Mouse (Mus musculus): ENCODE measurements around the gene Opcml. TPM values are rescaled to one million over a fixed set of nuclear protein-coding genes. Genes with fewer than 3 reads are reported as not detected.

The Opcml gene
- total RNA-seq, 1 experiment, result 0.49 TPM

DNA sequence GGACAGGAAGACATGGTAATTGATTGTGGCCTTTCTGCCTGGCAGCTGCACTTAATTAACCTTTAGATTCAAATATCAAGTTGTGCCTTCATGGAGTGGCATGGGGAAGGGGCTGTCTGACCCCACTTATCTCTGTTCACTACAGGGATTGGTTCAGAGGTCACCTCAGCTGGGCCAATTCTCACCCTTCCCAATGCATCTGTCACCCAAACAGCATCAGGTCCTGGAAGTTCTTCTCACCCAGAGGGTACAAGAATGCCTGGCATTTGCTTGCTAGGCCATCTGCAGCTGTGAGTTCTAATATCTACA lies 516.5 kb downstream of the Opcml start:
- no peak overlapping the region for H3K27ac ChIP-seq (ENCODE audit: insufficient read depth, low read depth, low read length, poor library complexity, severe bottlenecking)
- H3K4me1 ChIP-seq (ENCODE audit: control insufficient read depth in 2 of 2, insufficient read depth in 2 of 2, low read length in 2 of 2, poor library complexity in 1 of 2), result no peaks in the 10 kb centered on the region
- H3K9me3 ChIP-seq (ENCODE audit: control insufficient read depth, insufficient read depth, low read depth, low read length), result no peaks in the 10 kb centered on the region
- H3K36me3 ChIP-seq (ENCODE audit: control insufficient read depth, insufficient read depth, low read length, poor library complexity, severe bottlenecking), result no peaks in the 10 kb centered on the region
- no peak for DNase-seq (ENCODE audit: low read depth, low spot score)
- H3K9ac ChIP-seq (ENCODE audit: insufficient read depth, low read depth, low read length, poor library complexity, severe bottlenecking), result no peak overlapping the region
- in situ Hi-C loops (cut with MboI; ENCODE audit: low sequenced_read_pairs in 2 of 2, unreplicated experiment in 2 of 2), result no loop called here
- no peak for TF ChIP-seq MAFK (IDR thresholded peaks at IDR 0.05; ENCODE audit: insufficient read depth, low read depth, low read length)
- no peak for TF ChIP-seq ZNF384 (IDR thresholded peaks at IDR 0.05; ENCODE audit: low read depth, low read length)
- no peak for TF ChIP-seq ZC3H11A (IDR thresholded peaks at IDR 0.05; ENCODE audit: borderline replicate concordance, low read depth, low read length)
- TF ChIP-seq HCFC1 (IDR thresholded peaks at IDR 0.05; ENCODE audit: borderline replicate concordance, insufficient read depth, low read length), result no peak
- no peak for TF ChIP-seq CHD2 (IDR thresholded peaks at IDR 0.05; ENCODE audit: low read depth, low read length)
- H3K4me3 ChIP-seq (ENCODE audit: insufficient read depth in 1 of 2, low read depth in 1 of 2, low read length in 2 of 2, poor library complexity in 1 of 2, severe bottlenecking in 1 of 2), result no peak overlapping the region

DNA sequence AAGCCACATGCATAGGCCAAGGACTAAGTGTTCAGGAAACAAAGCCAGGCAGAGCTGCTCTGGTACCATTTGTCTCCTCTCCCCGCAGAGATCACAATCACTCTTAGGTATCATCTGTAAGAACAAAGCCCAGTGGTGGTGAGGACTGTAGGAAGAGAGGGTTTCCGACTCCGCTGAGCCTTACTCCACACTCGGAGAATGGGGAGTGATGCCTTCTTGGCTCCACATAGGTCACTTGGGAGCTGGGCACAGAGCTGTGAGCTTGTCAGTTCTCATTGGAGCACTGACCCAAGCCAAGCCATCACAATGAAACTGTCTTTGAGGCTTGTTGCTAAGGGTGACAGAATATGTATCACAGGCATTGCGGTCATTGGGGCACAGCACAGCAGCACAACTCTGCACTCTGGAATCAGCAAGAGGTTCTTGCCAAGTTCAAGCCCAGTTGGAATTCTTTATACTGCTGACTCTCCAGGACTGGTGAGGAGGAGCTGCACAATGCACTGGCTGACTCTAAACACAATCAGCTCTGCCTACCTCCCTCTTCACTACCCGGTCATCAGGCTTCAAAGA lies 517.0 kb downstream of the Opcml start:
- Histone ChIP-seq H3K27ac (ENCODE audit: insufficient read depth, low read depth, low read length, poor library complexity, severe bottlenecking) (no peak overlapping the region), H3K4me3 (ENCODE audit: insufficient read depth in 1 of 2, low read depth in 1 of 2, low read length in 2 of 2, poor library complexity in 1 of 2, severe bottlenecking in 1 of 2) (no peak overlapping the region), H3K4me1 (ENCODE audit: control insufficient read depth in 2 of 2, insufficient read depth in 2 of 2, low read length in 2 of 2, poor library complexity in 1 of 2) (no peaks in the 10 kb centered on the region), H3K36me3 (ENCODE audit: control insufficient read depth, insufficient read depth, low read length, poor library complexity, severe bottlenecking) (no peaks in the 10 kb centered on the region), H3K9me3 (ENCODE audit: control insufficient read depth, insufficient read depth, low read depth, low read length) (no peaks in the 10 kb centered on the region), H3K9ac (ENCODE audit: insufficient read depth, low read depth, low read length, poor library complexity, severe bottlenecking) (no peak overlapping the region)
- in situ Hi-C loops (cut with MboI; ENCODE audit: low sequenced_read_pairs in 2 of 2, unreplicated experiment in 2 of 2), result no loop called here
- no peak for DNase-seq (ENCODE audit: low read depth, low spot score)
- TF ChIP-seq CHD2 (IDR thresholded peaks at IDR 0.05; ENCODE audit: low read depth, low read length) (no peak), HCFC1 (IDR thresholded peaks at IDR 0.05; ENCODE audit: borderline replicate concordance, insufficient read depth, low read length) (no peak), MAFK (IDR thresholded peaks at IDR 0.05; ENCODE audit: insufficient read depth, low read depth, low read length) (no peak), ZNF384 (IDR thresholded peaks at IDR 0.05; ENCODE audit: low read depth, low read length) (no peak), ZC3H11A (IDR thresholded peaks at IDR 0.05; ENCODE audit: borderline replicate concordance, low read depth, low read length) (no peak)

DNA sequence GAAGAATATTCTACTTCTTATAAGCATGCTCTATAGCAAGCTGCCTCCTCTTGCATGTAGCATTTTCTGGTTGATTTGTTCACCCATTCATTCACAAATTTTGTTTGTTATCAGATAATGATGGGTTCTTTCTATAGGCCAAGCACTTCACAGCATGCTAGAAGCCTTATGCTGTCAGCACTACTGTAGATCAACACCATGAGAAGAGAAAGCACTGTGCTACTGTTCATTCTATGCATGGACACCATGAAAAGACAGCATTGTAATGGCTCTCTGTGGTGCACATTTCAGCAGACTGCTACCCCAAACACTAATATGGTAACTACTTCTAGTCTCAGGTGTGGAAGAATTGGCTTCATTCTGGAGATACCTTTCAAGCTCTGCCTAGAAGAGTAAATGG lies 527.3 kb downstream of the Opcml start:
- Histone ChIP-seq H3K4me3 (ENCODE audit: insufficient read depth in 1 of 2, low read depth in 1 of 2, low read length in 2 of 2, poor library complexity in 1 of 2, severe bottlenecking in 1 of 2) (no peak overlapping the region), H3K36me3 (ENCODE audit: control insufficient read depth, insufficient read depth, low read length, poor library complexity, severe bottlenecking) (no peaks in the 10 kb centered on the region), H3K9ac (ENCODE audit: insufficient read depth, low read depth, low read length, poor library complexity, severe bottlenecking) (no peak overlapping the region), H3K9me3 (ENCODE audit: control insufficient read depth, insufficient read depth, low read depth, low read length) (no peaks in the 10 kb centered on the region), H3K27ac (ENCODE audit: insufficient read depth, low read depth, low read length, poor library complexity, severe bottlenecking) (no peak overlapping the region), H3K4me1 (ENCODE audit: control insufficient read depth in 2 of 2, insufficient read depth in 2 of 2, low read length in 2 of 2, poor library complexity in 1 of 2) (no peaks in the 10 kb centered on the region)
- in situ Hi-C loops (cut with MboI; ENCODE audit: low sequenced_read_pairs in 2 of 2, unreplicated experiment in 2 of 2), result no loop called here
- DNase-seq (ENCODE audit: low read depth, low spot score), result no peak
- no peak for TF ChIP-seq ZC3H11A (IDR thresholded peaks at IDR 0.05; ENCODE audit: borderline replicate concordance, low read depth, low read length)
- no peak for TF ChIP-seq HCFC1 (IDR thresholded peaks at IDR 0.05; ENCODE audit: borderline replicate concordance, insufficient read depth, low read length)
- no peak for TF ChIP-seq CHD2 (IDR thresholded peaks at IDR 0.05; ENCODE audit: low read depth, low read length)
- no peak for TF ChIP-seq MAFK (IDR thresholded peaks at IDR 0.05; ENCODE audit: insufficient read depth, low read depth, low read length)
- TF ChIP-seq ZNF384 (IDR thresholded peaks at IDR 0.05; ENCODE audit: low read depth, low read length), result no peak

DNA sequence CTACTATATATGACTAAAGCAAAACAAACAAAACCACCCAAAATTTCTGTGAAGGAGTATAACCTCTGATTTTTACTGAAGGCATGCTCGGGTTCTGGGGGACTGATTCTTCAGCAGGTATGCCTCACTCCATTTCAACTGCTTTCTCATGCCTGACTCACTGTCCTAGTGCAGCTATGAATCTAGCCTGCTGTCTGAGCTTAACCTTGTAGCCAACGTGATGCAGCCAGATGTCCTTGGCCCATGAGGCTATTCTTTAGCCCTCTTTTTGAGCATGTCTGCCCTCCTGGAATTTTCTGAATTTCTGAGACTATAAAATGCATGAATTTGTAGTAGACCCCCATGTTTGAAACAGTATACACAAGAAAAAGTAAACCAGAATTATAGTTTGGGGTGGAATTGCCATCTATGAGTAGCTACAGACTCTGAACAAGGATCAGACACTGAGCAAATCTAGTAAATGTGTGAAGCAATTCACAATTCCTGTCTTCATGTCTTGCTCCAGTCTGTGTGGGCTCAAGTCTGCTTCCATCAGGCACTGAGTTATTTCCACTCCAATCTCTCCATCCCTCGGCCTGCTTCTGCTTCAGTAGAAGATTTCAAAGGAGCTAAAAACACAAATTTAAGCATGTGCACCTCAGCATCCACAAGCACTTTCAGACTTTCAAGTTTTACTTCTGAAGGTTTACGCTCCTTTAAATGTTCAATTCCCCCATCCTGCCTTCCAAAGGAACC lies 528.6 kb downstream of the Opcml start:
- H3K36me3 ChIP-seq (ENCODE audit: control insufficient read depth, insufficient read depth, low read length, poor library complexity, severe bottlenecking), result no peaks in the 10 kb centered on the region
- DNase-seq (ENCODE audit: low read depth, low spot score), result no peak
- no peaks in the 10 kb centered on the region for H3K9me3 ChIP-seq (ENCODE audit: control insufficient read depth, insufficient read depth, low read depth, low read length)
- no peak overlapping the region for H3K9ac ChIP-seq (ENCODE audit: insufficient read depth, low read depth, low read length, poor library complexity, severe bottlenecking)
- no peak overlapping the region for H3K27ac ChIP-seq (ENCODE audit: insufficient read depth, low read depth, low read length, poor library complexity, severe bottlenecking)
- in situ Hi-C loops (cut with MboI; ENCODE audit: low sequenced_read_pairs in 2 of 2, unreplicated experiment in 2 of 2), result no loop called here
- no peak overlapping the region for H3K4me3 ChIP-seq (ENCODE audit: insufficient read depth in 1 of 2, low read depth in 1 of 2, low read length in 2 of 2, poor library complexity in 1 of 2, severe bottlenecking in 1 of 2)
- no peaks in the 10 kb centered on the region for H3K4me1 ChIP-seq (ENCODE audit: control insufficient read depth in 2 of 2, insufficient read depth in 2 of 2, low read length in 2 of 2, poor library complexity in 1 of 2)
- no peak for TF ChIP-seq MAFK (IDR thresholded peaks at IDR 0.05; ENCODE audit: insufficient read depth, low read depth, low read length)
- no peak for TF ChIP-seq ZC3H11A (IDR thresholded peaks at IDR 0.05; ENCODE audit: borderline replicate concordance, low read depth, low read length)
- TF ChIP-seq ZNF384 (IDR thresholded peaks at IDR 0.05; ENCODE audit: low read depth, low read length), result no peak
- no peak for TF ChIP-seq CHD2 (IDR thresholded peaks at IDR 0.05; ENCODE audit: low read depth, low read length)
- TF ChIP-seq HCFC1 (IDR thresholded peaks at IDR 0.05; ENCODE audit: borderline replicate concordance, insufficient read depth, low read length), result no peak
